Mouse (Mus musculus) hindlimb bud, embryonic 11.5 days (tissue): ENCODE results near the gene Vkorc1.
"Not testable (repeated sequence)": the region's sequence is repeated elsewhere in the genome, so short reads cannot be mapped to it uniquely, and the experiment has no call there.

Experiments used
- DNase-seq: peaks from one replicate; pipeline ENCODE4 v3.0.0-alpha.2; 2012; ENCODE audit warnings: low read depth, low spot score; ENCODE audit errors: extremely low spot score

Vkorc1 gene

GRCm38 (mm10) chr7:127918203-127918602, 22.8 kb upstream of the Vkorc1 start:
- DNase-seq: no peak

GRCm38 (mm10) chr7:127915293-127915692, 19.9 kb upstream of the Vkorc1 start:
- DNase-seq: no peak

- no peak for DNase-seq
These were observed 17.5 kb upstream of the Vkorc1 start for GRCm38 (mm10) chr7:127912938-127913337.

- DNase-seq: no peak
These were observed 16.9 kb upstream of the Vkorc1 start, which contains the start of gene Kat8 for GRCm38 (mm10) chr7:127912190-127912871. Kat8 (plus strand) TSS chr7:127912516.

- no peak for DNase-seq
These were observed 13.2 kb upstream of the Vkorc1 start for GRCm38 (mm10) chr7:127908656-127909055.

- DNase-seq: no peak
These were observed 12.5 kb upstream of the Vkorc1 start for GRCm38 (mm10) chr7:127907939-127908338.

- DNase-seq: peak; percentile 53
These were observed 8.8 kb upstream of the Vkorc1 start, which contains the start of gene Bckdk for GRCm38 (mm10) chr7:127903971-127904796. Bckdk (plus strand) TSS chr7:127904082.

- DNase-seq: no peak
These were observed 6.4 kb upstream of the Vkorc1 start for GRCm38 (mm10) chr7:127901772-127902171.

- no peak for DNase-seq
These were observed 4.6 kb upstream of the Vkorc1 start for GRCm38 (mm10) chr7:127899997-127900396.

GRCm38 (mm10) chr7:127898179-127898956, 3.0 kb upstream of the Vkorc1 start:
- DNase-seq: no peak

- no peak for DNase-seq
These were observed 2.1 kb upstream of the Vkorc1 start for GRCm38 (mm10) chr7:127897542-127897941.

GRCm38 (mm10) chr7:127896384-127896783, 967 bp upstream of the Vkorc1 start:
- DNase-seq: no peak

GRCm38 (mm10) chr7:127895891-127896290, 474 bp upstream of the Vkorc1 start:
- not testable (repeated sequence) for DNase-seq

GRCm38 (mm10) chr7:127894480-127894879, 937 bp downstream of the Vkorc1 start:
- no peak for DNase-seq

GRCm38 (mm10) chr7:127890798-127891197, 4.6 kb downstream of the Vkorc1 start, which contains the start of gene Prss53:
Prss53 (minus strand) TSS chr7:127890970.
- DNase-seq: no peak

GRCm38 (mm10) chr7:127888821-127889220, 6.6 kb downstream of the Vkorc1 start:
- no peak for DNase-seq

- DNase-seq: no peak
These were observed 7.6 kb downstream of the Vkorc1 start for GRCm38 (mm10) chr7:127887781-127888180.

- DNase-seq: no peak
These were observed 8.2 kb downstream of the Vkorc1 start for GRCm38 (mm10) chr7:127887191-127887590.

GRCm38 (mm10) chr7:127886551-127886950, 8.9 kb downstream of the Vkorc1 start:
- DNase-seq: no peak

GRCm38 (mm10) chr7:127885951-127886350, 9.5 kb downstream of the Vkorc1 start:
- no peak for DNase-seq

- no peak for DNase-seq
These were observed 15.0 kb downstream of the Vkorc1 start for GRCm38 (mm10) chr7:127880431-127880830.
